Mouse (Mus musculus): ENCODE measurements around the gene Plekhg6. TPM values are rescaled to one million over a fixed set of nuclear protein-coding genes. Genes with fewer than 3 reads are reported as not detected.

Plekhg6 gene
- polyA plus RNA-seq, 1 experiment, result 0.39 TPM

GRCm38 (mm10) chr6:125366133-125366532 is 14.5 kb downstream of the Plekhg6 start:
- peaks cover 5% of the 10 kb centered on the region; the same call in 1 of the 2 replicates for H3K9me3 ChIP-seq
- peaks cover 21% of the 10 kb centered on the region for H3K36me3 ChIP-seq (replicated peaks; ENCODE audit: low read length)
- no peak overlapping the region for H3K4me3 ChIP-seq (replicated peaks)
- H3K27me3 ChIP-seq (replicated peaks), result peaks cover 30% of the 10 kb centered on the region
- TF ChIP-seq FLI1 (IDR thresholded peaks at IDR 0.05; ENCODE audit: low read length) (no peak), GATA1 (IDR thresholded peaks at IDR 0.05; ENCODE audit: borderline replicate concordance, low read length) (no peak)
- peaks cover 49% of the 10 kb centered on the region for H3K4me1 ChIP-seq

GRCm38 (mm10) chr6:125365522-125365921 is 15.1 kb downstream of the Plekhg6 start:
- TF ChIP-seq GATA1 (IDR thresholded peaks at IDR 0.05; ENCODE audit: borderline replicate concordance, low read length) (no peak), FLI1 (IDR thresholded peaks at IDR 0.05; ENCODE audit: low read length) (no peak)
- no peak overlapping the region for H3K4me3 ChIP-seq (replicated peaks)
- peaks cover 48% of the 10 kb centered on the region for H3K4me1 ChIP-seq
- H3K36me3 ChIP-seq (replicated peaks; ENCODE audit: low read length), result peaks cover 27% of the 10 kb centered on the region
- peaks cover 29% of the 10 kb centered on the region for H3K27me3 ChIP-seq (replicated peaks)
- H3K9me3 ChIP-seq, result peaks cover 5% of the 10 kb centered on the region; the same call in 1 of the 2 replicates

GRCm38 (mm10) chr6:125364448-125364847 is 16.1 kb downstream of the Plekhg6 start:
- peaks cover 5% of the 10 kb centered on the region; the same call in 1 of the 2 replicates for H3K9me3 ChIP-seq
- peaks cover 25% of the 10 kb centered on the region for H3K27me3 ChIP-seq (replicated peaks)
- H3K4me1 ChIP-seq, result peaks cover 47% of the 10 kb centered on the region
- H3K36me3 ChIP-seq (replicated peaks; ENCODE audit: low read length), result peaks cover 31% of the 10 kb centered on the region
- no peak overlapping the region for H3K4me3 ChIP-seq (replicated peaks)
- no peak for TF ChIP-seq GATA1 (IDR thresholded peaks at IDR 0.05; ENCODE audit: borderline replicate concordance, low read length)
- TF ChIP-seq FLI1 (IDR thresholded peaks at IDR 0.05; ENCODE audit: low read length), result no peak

- Histone ChIP-seq H3K27me3 (replicated peaks) (peaks cover 29% of the 10 kb centered on the region), H3K36me3 (replicated peaks; ENCODE audit: low read length) (peaks cover 38% of the 10 kb centered on the region), H3K4me1 (peaks cover 42% of the 10 kb centered on the region), H3K4me3 (replicated peaks) (no peak overlapping the region), H3K9me3 (peaks cover 5% of the 10 kb centered on the region; the same call in 1 of the 2 replicates)
- TF ChIP-seq GATA1 (IDR thresholded peaks at IDR 0.05; ENCODE audit: borderline replicate concordance, low read length) (no peak), FLI1 (IDR thresholded peaks at IDR 0.05; ENCODE audit: low read length) (no peak)
These were observed 16.9 kb downstream of the Plekhg6 start for GRCm38 (mm10) chr6:125363451-125364242.

GRCm38 (mm10) chr6:125363021-125363420 is 17.6 kb downstream of the Plekhg6 start:
- no peak for TF ChIP-seq FLI1 (IDR thresholded peaks at IDR 0.05; ENCODE audit: low read length)
- TF ChIP-seq GATA1 (IDR thresholded peaks at IDR 0.05; ENCODE audit: borderline replicate concordance, low read length), result no peak
- peaks cover 5% of the 10 kb centered on the region; the same call in 1 of the 2 replicates for H3K9me3 ChIP-seq
- H3K36me3 ChIP-seq (replicated peaks; ENCODE audit: low read length), result peaks cover 44% of the 10 kb centered on the region
- H3K27me3 ChIP-seq (replicated peaks), result peaks cover 32% of the 10 kb centered on the region
- H3K4me3 ChIP-seq (replicated peaks), result no peak overlapping the region
- H3K4me1 ChIP-seq, result peaks cover 36% of the 10 kb centered on the region

GRCm38 (mm10) chr6:125361467-125362291 is 18.9 kb downstream of the Plekhg6 start:
- TF ChIP-seq FLI1 (IDR thresholded peaks at IDR 0.05; ENCODE audit: low read length) (no peak), GATA1 (IDR thresholded peaks at IDR 0.05; ENCODE audit: borderline replicate concordance, low read length) (no peak)
- H3K9me3 ChIP-seq, result peaks cover 5% of the 10 kb centered on the region; the same call in 1 of the 2 replicates
- peaks cover 23% of the 10 kb centered on the region for H3K4me1 ChIP-seq
- peaks cover 41% of the 10 kb centered on the region for H3K27me3 ChIP-seq (replicated peaks)
- no peak overlapping the region for H3K4me3 ChIP-seq (replicated peaks)
- H3K36me3 ChIP-seq (replicated peaks; ENCODE audit: low read length), result peaks cover 55% of the 10 kb centered on the region

GRCm38 (mm10) chr6:125360846-125361245 is 19.7 kb downstream of the Plekhg6 start:
- H3K36me3 ChIP-seq (replicated peaks; ENCODE audit: low read length), result peaks cover 55% of the 10 kb centered on the region
- peaks cover 48% of the 10 kb centered on the region for H3K27me3 ChIP-seq (replicated peaks)
- TF ChIP-seq GATA1 (IDR thresholded peaks at IDR 0.05; ENCODE audit: borderline replicate concordance, low read length) (no peak), FLI1 (IDR thresholded peaks at IDR 0.05; ENCODE audit: low read length) (no peak)
- H3K4me3 ChIP-seq (replicated peaks), result no peak overlapping the region
- H3K9me3 ChIP-seq, result peaks cover 2% of the 10 kb centered on the region; the same call in 1 of the 2 replicates
- H3K4me1 ChIP-seq, result peaks cover 19% of the 10 kb centered on the region

GRCm38 (mm10) chr6:125359999-125360398 is 20.6 kb downstream of the Plekhg6 start:
- Histone ChIP-seq H3K27me3 (replicated peaks) (peaks cover 56% of the 10 kb centered on the region), H3K36me3 (replicated peaks; ENCODE audit: low read length) (peaks cover 55% of the 10 kb centered on the region), H3K4me3 (replicated peaks) (no peak overlapping the region), H3K9me3 (no peaks in the 10 kb centered on the region), H3K4me1 (peaks cover 24% of the 10 kb centered on the region)
- TF ChIP-seq GATA1 (IDR thresholded peaks at IDR 0.05; ENCODE audit: borderline replicate concordance, low read length), result no peak
- no peak for TF ChIP-seq FLI1 (IDR thresholded peaks at IDR 0.05; ENCODE audit: low read length)

- H3K4me1 ChIP-seq, result peaks cover 43% of the 10 kb centered on the region
- H3K9me3 ChIP-seq, result no peaks in the 10 kb centered on the region
- no peak overlapping the region for H3K4me3 ChIP-seq (replicated peaks)
- TF ChIP-seq GATA1 (IDR thresholded peaks at IDR 0.05; ENCODE audit: borderline replicate concordance, low read length), result no peak
- TF ChIP-seq FLI1 (IDR thresholded peaks at IDR 0.05; ENCODE audit: low read length), result no peak
- peaks cover 45% of the 10 kb centered on the region for H3K36me3 ChIP-seq (replicated peaks; ENCODE audit: low read length)
- peaks cover 54% of the 10 kb centered on the region for H3K27me3 ChIP-seq (replicated peaks)
These were observed 23.3 kb downstream of the Plekhg6 start for GRCm38 (mm10) chr6:125357334-125357733.

All from megakaryocyte, embryonic 14.5 days (primary cell).